Mouse (Mus musculus) mesoderm, embryonic 11.5 days (tissue): ENCODE measurements around the gene 4933424G06Rik.
A peak's percentile ranks its signal among the peaks of the same experiment; 100 is the strongest.

Source experiments
- DNase-seq: peaks from one replicate; pipeline ENCODE4 v3.0.0-alpha.2; 2012; ENCODE audit warnings: low read depth, low spot score

Gene 4933424G06Rik

DNA sequence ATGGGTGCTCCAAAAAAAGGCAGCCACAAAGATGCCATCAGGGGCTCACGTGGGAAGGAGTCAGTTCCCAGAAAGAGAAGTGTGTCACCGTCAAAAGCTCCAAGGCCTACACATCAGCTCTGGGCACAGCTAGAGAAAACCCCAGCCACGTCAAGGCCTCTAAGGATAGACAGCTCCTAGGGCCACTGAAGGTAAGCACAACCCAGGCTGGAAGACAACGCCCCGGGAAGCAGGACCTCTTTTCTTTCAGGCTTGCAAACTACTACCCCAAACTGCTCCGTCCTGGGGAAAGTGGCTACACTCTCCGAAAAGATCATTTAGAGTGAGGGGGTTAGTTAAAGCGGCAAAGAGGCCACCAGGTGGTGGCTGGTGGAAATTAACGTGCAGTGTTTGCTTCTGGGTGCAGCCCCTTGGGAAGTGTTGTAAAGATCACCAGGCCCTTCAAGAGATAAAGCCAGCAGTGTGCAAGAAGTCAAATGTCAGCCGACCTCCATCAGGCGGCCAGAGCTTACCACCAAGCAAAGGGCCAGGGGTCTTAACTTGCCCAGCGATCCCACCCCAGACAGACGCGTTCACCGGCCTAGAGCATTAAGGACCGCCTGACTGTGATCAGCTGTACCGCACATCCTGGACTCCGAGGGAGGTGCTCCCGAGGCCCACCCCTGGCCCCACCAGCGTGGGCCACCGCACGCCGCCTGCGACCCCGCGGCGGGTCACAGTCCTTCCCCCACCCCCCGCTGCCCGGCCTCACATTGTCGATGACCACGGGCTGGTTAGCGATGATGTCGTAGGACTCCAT is 695 bp upstream of the 4933424G06Rik start:
- DNase-seq, result peak; percentile 52

DNA sequence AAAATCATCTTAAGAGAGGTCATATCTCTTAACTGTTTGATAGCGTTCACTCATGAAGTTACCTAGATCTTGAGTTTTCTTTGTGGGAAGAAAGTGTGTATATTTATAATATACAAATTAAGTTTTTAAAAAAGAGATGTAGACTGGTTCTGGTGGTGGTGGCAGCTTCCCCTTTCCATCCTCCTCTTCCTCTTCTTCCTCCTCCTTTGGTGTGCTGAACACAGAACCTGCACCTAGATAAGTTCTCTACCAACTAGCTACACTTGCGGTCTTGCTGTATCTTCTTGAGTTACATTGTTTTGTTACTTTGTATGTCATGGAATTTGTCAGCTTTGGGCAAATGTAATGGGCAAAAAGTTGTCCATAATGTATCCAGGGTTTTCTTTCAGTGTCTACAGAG is 1.2 kb downstream of the 4933424G06Rik start:
- DNase-seq, result no peak

DNA sequence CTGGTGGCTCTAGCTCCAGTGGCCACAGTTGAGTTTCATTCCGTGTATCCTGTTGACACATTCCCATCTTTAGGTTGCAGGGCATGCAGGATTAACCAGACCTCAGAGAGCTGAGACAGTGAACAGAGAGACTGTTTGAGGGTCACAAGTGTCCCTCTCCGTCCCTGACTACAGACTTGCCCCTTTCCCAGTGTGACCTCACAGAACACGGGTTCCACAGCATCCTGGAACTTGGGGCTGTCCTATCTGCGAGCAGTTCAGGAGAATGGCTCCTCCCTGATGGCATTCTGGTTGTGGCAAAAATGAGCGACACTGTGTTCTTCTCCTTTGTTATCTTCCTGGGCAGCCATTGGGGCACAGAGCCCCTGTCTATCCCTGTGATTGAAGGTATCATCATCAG is 4.4 kb downstream of the 4933424G06Rik start, which contains the start of gene Actr1b:
Gene Actr1b (minus strand): TSS at position 112 of the 400 bp plus-strand sequence.
- no peak for DNase-seq

DNA sequence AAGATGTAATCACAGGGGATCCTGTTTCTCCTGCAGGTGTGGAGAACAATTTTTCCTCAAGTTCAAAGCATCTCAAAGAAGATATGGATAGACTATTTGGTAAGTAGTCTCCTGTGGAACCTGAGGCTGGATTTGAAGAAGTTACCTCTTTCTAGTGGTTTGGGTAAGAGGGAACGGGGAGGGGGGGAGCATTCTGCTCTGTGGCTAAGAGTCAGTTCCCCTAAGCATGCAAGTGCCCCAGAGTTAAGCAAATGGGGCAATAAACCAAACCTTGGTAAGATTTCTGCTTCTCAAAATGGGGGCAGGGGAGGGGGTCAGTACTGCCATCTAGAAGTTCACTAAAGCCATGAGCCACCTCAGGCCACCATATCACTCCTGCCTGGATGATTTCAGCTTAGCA is 8.8 kb downstream of the 4933424G06Rik start:
- no peak for DNase-seq

DNA sequence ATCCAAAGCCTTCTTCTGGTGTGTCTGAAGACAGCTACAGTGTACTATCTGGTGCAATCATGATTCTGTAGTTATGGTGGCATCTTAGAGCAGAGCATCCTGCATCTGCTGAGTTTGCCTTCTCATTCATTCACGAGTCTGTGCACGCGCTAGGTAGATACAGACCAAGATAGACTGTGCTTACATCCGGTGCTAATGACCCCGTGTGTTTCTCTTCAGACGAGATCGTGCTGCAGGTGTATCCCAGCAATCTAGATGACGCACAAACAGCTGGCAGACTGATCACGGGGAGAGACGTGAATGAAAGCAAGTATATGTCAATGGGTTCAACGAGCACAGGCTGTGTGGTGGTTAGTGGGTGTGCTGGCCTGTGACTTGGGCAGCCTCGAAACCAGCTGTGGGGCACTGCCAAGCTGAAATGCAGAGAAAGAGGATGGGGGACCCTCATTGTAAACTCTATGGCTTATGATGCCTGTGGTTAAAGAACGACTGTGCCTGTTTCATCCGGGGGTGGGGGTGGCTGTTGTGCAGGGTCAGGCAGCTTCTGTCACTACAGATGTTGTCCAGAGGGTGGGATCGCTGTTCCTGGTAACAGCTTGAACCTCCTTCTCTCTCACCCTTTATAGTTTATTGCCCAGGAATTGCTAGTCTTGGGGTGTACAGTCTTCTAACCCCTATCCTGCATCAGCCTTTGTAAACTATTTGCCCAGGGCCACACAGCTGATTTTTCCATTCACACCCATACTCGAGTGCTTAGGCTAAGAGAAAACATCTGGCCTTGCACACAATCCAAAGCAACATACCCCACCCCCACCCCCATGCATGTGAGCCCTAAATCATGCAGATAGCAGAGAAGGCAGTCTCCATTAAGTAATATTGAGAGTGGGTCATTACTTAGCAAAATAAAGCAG is 13.5 kb downstream of the 4933424G06Rik start:
- no peak for DNase-seq

DNA sequence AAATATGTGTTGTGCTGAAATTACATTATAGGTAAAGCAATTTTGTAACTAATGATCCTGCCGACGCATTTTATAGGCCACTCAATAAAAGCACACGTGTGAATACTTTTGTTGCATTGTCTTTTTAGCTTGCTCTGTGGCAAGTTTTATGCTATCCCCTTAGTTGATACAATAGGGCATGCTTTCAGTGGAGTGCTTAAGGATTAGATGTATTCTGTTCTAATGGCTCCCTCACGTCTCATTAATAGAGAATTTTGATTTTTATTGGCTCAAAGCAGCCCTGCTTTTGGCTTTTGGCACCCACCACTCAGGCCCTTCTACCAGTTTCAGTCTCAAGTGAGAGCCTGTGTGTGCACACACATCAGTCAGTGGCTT is 14.1 kb downstream of the 4933424G06Rik start:
- no peak for DNase-seq

DNA sequence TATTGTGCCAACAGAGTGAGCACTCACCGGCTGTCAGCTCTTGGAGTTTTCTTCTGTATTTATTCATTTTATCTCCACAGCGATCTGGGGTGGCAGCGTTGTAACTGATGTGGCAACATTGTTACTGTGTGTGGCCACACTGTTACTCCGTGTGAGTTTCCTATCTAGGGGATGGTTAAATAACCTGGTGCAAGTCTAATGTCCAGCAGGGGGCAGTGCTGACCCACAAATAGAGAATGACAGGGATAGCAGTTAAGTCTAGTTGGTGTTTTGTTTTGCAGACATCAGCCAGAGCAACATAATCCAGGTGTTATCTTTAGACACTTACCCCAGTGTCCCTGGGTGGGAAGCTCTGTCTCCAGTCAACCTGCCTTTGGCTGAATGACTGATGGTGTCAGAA is 27.4 kb downstream of the 4933424G06Rik start:
- peak; percentile 88 for DNase-seq

DNA sequence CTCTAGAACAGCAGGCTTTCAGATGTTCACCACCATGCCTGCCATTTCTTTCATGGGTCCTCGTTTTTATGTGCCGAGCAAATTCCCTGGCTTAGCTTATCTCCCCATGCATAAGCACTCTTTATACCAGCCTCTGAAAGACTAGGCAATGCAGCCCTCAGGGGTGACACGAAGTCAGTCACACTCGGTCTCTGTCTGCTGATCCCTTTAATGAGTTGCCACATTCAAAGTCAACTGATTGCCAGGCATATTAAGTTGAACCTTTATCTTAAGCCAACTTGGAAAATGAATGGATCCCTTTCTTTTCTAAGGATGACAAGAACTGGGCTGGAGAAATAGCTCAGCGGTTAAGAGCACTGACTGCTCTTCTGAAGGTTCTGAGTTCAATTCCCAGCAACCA is 29.3 kb downstream of the 4933424G06Rik start:
- no peak for DNase-seq

DNA sequence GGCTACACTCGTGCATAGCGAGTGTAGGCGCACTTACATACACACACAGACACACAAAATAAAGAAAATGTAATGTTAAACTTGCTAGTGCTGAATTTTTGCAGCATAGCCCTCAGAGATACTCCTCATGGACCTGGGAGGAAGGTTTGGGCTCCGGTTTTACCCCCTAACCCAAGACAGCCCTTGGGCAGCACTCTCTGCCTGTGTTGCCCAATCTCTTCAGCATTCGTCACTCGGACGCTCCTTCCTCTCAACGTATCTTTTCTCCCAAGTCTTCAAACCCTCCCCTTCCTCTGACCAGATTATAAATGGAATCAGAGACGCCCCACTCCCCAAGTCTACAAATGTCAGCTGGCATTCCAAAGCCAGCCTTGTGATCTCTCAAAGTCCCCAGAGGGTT is 33.1 kb downstream of the 4933424G06Rik start:
- DNase-seq, result no peak

DNA sequence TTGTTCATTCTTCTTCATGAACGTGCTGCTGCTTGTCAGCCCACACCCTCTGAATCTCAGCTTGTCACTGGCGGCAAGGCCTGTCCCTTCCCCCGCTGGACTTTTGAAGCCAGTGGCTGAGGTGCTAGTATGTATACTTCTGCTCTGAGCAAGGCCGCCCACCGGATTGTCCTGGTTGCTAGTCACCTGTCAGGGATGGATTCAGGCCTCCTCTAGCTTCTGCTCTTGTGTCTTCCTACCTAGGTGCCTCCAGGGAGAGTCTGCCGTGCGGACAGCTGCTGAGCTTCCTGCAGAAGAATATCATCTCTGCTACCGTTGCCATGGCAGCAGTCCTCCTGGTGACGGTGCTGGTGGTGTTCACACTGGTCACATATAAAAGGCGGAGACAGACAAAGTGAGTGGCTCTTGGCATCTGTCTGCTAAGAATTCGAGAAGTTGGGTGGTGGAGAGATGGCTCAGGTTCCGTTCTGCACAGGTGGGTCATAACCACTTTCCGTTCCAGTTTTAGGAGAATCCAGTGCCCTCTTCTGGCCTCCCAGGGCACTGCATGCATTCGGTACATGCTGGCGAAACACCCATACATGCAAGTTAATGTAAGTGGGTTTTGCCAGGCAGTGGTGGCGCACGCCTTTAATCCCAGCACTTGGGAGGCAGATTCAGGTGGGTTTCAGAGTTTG is 34.5 kb downstream of the 4933424G06Rik start:
- DNase-seq, result peak; percentile 80

DNA sequence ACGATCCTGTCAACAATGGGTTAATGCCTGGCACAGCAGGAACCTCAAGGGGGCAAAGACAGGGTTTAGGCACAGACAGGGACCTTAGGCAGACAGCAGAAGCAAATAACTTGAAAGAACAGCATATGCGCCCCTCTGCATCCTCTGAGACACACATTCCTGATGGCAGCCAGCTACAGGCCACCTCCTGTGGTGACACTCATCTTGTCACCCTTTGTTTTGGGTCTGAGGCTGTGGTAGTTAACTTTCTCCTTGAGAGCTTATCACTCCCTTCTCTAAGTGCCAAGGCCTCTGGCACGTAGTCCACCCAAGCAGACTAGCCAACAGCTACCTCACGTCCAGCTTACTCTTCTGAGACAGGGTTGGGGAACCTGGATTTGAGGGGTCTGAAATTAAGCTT is 35.7 kb downstream of the 4933424G06Rik start:
- no peak for DNase-seq

DNA sequence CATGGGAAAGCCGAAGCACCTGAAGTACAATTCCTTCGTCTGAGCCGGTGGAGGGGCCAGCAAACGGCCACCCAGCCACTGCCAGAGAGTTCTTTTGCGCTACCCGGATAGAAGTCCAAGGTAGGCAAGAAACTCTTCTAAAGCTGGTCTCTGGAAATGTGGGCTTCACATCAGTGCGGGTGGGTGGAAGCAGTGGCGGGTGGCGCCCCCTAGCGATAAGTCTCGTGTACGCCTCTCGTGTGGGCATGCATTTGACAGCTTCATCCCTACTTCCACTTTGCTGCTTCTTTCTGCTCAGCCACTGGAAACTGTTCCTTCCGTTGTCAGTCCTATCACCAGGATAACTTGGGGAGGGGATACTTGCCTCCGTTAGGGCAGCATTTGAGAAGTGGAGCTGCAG is 36.5 kb downstream of the 4933424G06Rik start:
- DNase-seq, result no peak

DNA sequence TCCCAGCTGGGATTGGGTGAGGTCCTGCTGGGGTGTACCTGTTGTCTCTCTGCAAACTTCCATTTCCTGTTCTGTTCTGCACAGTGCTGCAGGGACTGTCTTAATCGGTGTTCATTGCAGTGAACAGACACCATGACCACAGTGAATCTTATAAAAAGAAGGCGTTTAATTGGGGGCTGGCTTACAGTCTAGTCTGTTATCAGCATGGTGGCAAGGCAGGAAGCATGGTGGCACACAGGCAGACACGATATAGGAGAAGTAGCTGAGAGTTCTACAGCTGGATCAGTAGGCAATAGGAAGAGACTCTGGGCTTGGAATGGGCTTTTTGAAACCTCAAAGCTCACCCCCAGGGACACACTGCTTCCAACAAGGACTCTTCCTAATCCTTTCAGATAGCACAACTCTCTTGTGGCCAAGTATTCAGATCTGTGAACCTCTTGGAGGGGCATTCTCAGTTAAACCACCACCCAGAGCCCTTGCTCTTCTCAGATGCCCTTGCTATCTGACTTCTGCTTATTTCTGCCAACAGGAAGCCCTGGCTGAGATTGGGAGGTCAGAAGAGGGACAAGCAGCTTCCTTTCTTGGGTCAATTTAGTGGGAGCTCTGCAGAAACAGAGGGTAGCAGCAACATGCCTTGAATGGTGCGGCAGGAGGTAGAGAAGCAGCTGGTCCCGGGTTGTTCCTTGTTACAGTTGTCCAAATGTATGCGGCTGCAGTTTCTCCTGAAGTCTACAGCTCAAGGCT is 44.2 kb downstream of the 4933424G06Rik start:
- DNase-seq, result no peak

DNA sequence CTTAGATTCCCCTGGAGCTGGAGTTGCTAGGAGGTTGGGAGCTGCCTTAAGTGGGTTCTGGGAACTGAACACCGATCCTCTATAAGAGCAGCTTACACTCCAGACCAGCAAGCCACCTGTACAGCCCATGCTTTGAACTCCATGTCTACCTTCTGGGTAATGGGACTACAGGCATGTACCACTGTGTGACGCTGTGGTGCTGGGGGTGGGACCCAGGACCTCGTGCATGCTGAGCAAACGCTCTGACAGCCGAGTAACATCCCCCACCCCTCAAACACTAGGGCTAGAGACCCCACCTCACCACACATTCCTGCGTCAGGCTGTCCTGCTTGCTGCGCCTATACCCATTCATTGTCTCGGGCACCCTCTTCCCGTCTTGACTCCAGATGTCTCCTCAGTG is 48.6 kb downstream of the 4933424G06Rik start:
- no peak for DNase-seq

DNA sequence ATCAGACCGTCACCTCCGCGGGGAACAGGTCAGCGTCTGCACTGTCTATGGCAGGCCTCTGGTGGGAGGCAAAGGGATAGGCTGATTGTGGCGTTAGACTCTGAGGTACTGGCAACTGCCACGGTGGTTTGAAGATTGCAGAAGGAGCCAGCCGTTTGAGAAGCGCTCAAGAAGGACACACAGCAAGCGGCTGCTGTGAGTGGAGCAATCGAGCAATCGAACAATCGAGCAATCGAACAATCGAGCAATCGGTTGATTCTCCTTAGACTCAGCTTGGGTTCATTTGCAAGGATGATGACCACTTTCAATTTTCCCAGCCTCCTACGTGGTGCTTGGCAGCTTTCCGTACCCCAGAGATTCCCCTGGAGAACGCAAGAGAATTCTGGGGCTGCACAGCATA is 49.1 kb downstream of the 4933424G06Rik start:
- no peak for DNase-seq

DNA sequence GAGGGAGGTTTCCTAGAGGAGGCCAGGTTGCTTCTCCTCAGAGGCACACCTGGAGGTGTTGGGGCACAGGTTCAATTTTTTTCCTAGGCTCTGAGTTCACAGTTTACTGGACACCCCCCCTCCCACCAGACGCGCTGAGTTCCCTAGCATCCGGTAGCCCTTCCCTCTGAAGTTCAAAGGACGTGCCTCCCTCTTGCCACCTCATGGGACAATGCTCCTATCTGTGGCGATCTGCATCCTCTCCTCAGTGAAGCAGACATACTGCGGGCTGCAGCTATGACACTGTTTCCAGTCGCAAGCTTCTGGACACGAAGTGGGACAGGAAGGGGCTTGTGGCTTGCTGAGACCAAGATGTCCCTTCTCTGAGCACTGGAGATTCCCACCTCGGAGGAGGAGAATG is 50.5 kb downstream of the 4933424G06Rik start:
- no peak for DNase-seq

DNA sequence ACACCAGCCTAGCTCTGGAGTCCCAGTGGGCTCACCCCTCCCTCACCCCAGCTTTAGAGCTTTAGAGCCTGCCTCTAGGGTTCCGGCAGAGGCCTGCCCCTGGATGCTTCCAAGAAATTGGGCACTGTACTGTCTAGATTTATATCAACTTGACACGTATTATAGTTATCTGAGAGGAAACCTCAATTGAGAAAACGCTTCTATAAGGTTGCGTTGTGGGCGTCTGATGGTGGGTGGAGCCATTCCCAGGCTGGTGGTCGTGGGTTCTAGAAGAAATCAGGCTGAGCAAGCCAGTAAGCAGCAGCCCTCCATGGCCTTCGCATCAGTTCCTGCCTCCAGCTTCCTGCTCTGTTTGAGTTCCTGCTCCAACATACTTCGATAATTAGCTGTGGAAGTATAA is 51.1 kb downstream of the 4933424G06Rik start:
- DNase-seq, result no peak

DNA sequence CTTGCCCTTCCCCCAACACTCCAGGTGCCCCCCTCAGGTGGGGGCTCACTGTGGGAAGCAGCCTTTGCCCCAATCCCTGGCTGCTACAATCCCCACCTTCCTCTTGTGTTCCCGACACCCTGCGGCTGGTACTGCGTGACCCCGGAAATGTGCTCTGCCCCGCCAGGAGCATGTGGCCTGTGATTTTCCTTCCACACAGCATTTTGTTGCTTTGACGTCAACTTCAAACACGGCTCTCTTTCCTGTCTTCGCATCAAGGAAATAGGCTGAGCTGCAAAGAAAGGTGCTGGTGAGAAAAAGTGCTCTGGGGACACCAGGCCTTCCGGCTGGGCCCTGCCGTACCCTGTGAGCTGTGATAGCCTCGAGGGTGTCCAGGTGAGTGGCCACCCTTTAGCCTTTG is 51.6 kb downstream of the 4933424G06Rik start, which contains the start of gene Zap70:
Gene Zap70 (plus strand): TSS at position 231 of the 400 bp plus-strand sequence.
- DNase-seq, result no peak

DNA sequence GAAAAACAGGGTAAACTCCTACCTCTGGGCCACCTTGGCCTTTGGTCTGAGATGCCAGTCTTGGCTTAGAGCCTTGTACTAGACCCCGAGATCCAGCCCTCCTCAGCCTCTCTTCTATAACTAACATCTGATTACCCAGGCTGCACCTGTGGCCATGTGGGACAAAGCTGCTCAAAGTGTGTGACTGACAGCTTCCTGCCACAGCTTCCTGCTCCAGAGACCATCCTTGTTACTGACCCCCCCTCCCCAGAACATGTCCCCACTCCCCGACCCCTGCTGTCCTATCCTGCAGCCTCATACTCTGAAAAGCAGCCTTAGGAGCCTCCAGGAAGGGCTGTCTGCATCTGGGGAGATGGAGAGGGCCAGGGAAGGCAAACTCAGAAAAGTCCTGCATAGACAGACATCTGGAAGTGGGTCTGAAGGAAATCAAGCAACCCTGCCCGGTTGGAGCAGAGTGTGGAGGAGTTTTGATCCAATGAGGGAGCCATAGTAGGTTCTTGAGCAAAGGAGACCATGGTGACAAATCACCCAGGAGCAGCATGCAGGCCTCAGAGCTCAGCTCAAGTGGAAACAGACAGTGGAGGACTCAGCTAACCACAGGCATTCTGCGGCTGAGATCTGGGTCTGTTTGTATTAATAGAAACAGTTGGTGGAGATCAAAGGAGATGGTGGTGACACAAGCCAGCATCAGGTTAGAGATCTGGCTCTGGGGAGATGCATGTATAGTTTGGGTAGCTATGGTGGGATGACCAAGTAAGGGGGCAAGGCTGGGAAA is 56.7 kb downstream of the 4933424G06Rik start:
- DNase-seq, result no peak

DNA sequence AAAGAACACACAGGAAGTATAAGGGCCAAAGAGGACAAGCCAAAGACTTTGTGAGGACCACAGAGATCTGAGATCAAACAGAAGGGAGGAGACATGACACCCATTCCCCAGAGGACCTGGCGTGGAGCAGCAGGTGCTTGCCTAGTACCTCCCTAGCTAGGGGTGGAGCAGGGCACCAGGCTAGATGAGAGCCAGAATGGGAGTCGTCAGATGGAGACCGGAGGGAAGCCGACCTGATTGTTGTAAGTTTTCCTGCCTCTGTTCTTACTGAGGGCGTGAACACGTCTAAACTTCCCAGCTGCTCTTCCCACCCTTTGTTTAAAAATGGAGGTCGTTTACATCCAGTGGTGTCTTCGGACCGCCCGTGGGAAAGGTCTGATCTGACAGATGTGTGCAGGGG is 57.4 kb downstream of the 4933424G06Rik start:
- no peak for DNase-seq

DNA sequence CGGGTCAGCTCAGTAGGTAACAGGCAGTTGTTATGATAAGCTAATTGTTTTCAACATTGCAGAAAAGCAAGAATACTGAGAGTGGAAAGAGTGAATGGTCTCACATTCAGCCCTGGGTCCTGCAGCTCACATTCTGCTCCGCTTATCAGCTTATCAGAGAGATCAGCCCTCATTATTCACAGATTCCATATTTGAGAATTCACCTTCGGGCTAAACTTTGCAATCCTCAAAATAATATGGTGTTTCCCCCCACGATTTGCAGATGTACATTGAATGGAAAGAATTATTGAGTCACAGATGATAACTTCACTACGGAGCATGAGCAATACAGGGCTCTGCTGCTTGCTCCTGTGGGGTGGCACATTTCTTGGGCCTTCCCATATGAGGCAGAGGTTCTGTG is 58.8 kb downstream of the 4933424G06Rik start:
- DNase-seq, result no peak
